Mouse (Mus musculus): ENCODE results near the gene Vmn2r76. TPM values are rescaled to one million over a fixed set of nuclear protein-coding genes. Genes with fewer than 3 reads are reported as not detected.
"Not testable (repeated sequence)": the region's sequence is repeated elsewhere in the genome, so short reads cannot be mapped to it uniquely, and the experiment has no call there.

Gene Vmn2r76
- polyA plus RNA-seq (2016; fragmentation: Nextera tagmentation; extraction: Ambion mirVana): not detected in 2 replicates

DNA sequence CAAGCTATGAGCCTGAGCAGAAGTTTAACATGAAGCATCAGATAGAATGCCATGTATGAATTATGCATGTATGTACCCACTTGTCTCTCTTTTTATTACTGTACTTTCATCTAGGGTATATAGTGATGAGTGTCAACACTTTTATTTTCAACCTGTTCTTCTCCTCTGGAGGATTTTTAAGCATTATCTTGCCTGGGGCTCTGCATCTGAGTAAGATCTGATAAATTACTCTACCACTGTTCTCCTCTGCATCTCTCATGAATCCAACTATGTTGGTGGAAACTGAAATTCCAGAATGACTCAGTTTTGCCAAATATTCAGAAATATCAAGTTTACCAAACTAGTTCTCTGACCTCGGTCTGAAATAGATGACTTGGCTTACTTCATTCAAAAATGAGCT is at the start of gene Vmn2r76:
Vmn2r76 (minus strand) TSS at position 101 of the 400 bp plus-strand sequence.
- Histone ChIP-seq H3K9me3 (no peaks in the 10 kb centered on the region), H3K36me3 (no peaks in the 10 kb centered on the region), H3K4me3 (no peak within 1 kb of the TSS), H3K27ac (no peak within 1 kb of the TSS), H3K4me1 (replicated peaks) (no peaks in the 10 kb centered on the region), H3K27me3 (ENCODE audit: insufficient read depth, poor library complexity, severe bottlenecking) (no peaks in the 10 kb centered on the region)
- no peak for DNase-seq (ENCODE audit: low spot score)
- 86% methylated on average over 1 of the region's 1 CpGs for WGBS

DNA sequence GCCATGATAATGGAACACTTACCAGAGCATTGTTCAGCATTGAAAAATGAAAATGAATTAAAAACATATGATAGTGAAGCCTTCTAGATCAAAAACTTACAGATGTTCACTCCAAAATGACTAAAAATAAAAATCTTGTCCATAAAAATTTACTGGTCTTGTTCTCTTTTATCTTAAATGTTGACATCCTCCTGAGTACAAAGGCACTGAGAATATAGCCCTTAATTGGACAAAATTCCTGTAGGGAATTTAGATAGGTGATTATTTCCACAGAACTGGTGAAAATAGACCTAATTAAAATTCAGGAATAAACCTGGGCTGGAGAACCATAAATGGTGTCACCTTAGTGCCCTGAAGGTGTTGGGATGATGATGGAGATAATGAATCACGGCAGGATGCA is 31.0 kb upstream of the Vmn2r76 start, which contains the start of gene Olfr310:
Olfr310 (minus strand) TSS at position 101 of the 400 bp plus-strand sequence.
- WGBS: 89% methylated on average over 1 of the region's 1 CpGs
- Histone ChIP-seq H3K27ac (no peak within 1 kb of the TSS), H3K36me3 (no peaks in the 10 kb centered on the region), H3K27me3 (ENCODE audit: insufficient read depth, poor library complexity, severe bottlenecking) (no peaks in the 10 kb centered on the region), H3K4me1 (replicated peaks) (no peaks in the 10 kb centered on the region), H3K9me3 (no peaks in the 10 kb centered on the region), H3K4me3 (no peak within 1 kb of the TSS)
- DNase-seq (ENCODE audit: low spot score): no peak

DNA sequence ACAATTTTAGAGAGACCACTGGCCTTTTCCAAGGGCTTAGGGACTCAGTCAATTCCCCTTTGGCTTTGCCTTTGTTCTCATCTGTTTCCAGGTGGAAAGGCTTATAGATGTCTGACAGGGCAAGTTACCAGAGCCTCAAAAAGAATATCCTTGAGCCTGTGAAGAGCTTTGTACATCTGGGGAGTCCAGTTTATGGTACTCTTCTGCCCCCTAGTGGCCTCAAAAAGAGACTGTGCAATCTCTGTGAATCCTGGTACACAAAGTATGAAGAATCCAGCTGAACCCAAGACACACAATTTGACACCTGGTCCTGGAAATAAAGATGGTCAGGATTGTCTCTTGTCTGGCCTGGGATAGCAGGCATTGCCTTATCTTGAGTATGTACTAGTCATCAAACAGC is 34.8 kb downstream of the Vmn2r76 start:
- H3K27ac ChIP-seq: no peak overlapping the region
- H3K27me3 ChIP-seq (ENCODE audit: insufficient read depth, poor library complexity, severe bottlenecking): no peaks in the 10 kb centered on the region
- no peaks in the 10 kb centered on the region for H3K9me3 ChIP-seq
- no peak overlapping the region for H3K4me3 ChIP-seq
- H3K36me3 ChIP-seq: no peaks in the 10 kb centered on the region
- DNase-seq (ENCODE audit: low spot score): peak; percentile 25
- no peaks in the 10 kb centered on the region for H3K4me1 ChIP-seq (replicated peaks)

DNA sequence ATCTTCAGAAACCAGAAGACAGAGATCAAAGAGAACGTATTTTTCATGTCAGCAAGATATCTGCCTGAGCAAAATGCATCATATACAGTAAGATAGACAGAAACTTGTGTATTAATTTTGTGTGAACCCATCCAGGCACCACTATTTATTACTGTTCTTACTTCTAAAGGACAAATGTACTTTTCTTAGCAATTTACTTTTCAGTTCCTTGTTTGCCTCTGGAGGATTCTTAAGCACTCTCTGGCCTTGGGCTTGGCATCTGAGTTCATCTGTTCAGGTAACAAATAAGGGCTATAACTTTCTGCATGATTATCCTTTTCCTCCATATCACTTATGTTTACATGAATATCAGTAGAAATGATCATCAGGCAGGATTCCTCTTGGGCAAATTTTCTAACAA is 74.4 kb downstream of the Vmn2r76 start, which contains the start of gene Vmn2r75:
Vmn2r75 (minus strand) TSS at position 101 of the 400 bp plus-strand sequence.
- not testable (repeated sequence) for H3K9me3 ChIP-seq; H3K4me1 ChIP-seq (replicated peaks); H3K27me3 ChIP-seq (ENCODE audit: insufficient read depth, poor library complexity, severe bottlenecking); H3K4me3 ChIP-seq; DNase-seq (ENCODE audit: low spot score); H3K27ac ChIP-seq; H3K36me3 ChIP-seq
- WGBS: 75% methylated on average over 1 of the region's 1 CpGs

Other genes starting within 250 kb of the Vmn2r76 start
- not detected in 2 replicates for gene Vmn2r75, start 74.5 kb downstream of the Vmn2r76 start, polyA plus RNA-seq (2016; fragmentation: Nextera tagmentation; extraction: Ambion mirVana)
- not detected in 2 replicates for gene Olfr310, start 30.9 kb upstream of the Vmn2r76 start, polyA plus RNA-seq (2016; fragmentation: Nextera tagmentation; extraction: Ambion mirVana)
- not detected in 2 replicates for gene Olfr309, start 67.4 kb upstream of the Vmn2r76 start, polyA plus RNA-seq (2016; fragmentation: Nextera tagmentation; extraction: Ambion mirVana)
- gene Olfr308, start 79.3 kb upstream of the Vmn2r76 start, polyA plus RNA-seq (2016; fragmentation: Nextera tagmentation; extraction: Ambion mirVana): not detected in 2 replicates
- not detected in 2 replicates for gene Olfr307, start 91.3 kb upstream of the Vmn2r76 start, polyA plus RNA-seq (2016; fragmentation: Nextera tagmentation; extraction: Ambion mirVana)
- gene Olfr305, start 120.6 kb upstream of the Vmn2r76 start, polyA plus RNA-seq (2016; fragmentation: Nextera tagmentation; extraction: Ambion mirVana): not detected in 2 replicates
- gene Olfr304, start 140.3 kb upstream of the Vmn2r76 start, polyA plus RNA-seq (2016; fragmentation: Nextera tagmentation; extraction: Ambion mirVana): not detected in 2 replicates
- gene Olfr303, start 151.5 kb upstream of the Vmn2r76 start, polyA plus RNA-seq (2016; fragmentation: Nextera tagmentation; extraction: Ambion mirVana): not detected in 2 replicates
- not detected in 2 replicates for gene Olfr301, start 157.5 kb upstream of the Vmn2r76 start, polyA plus RNA-seq (2016; fragmentation: Nextera tagmentation; extraction: Ambion mirVana)
- gene Olfr299, start 213.6 kb upstream of the Vmn2r76 start, polyA plus RNA-seq (2016; fragmentation: Nextera tagmentation; extraction: Ambion mirVana): not detected in 2 replicates
- not detected in 2 replicates for gene Olfr298, start 246.2 kb upstream of the Vmn2r76 start, polyA plus RNA-seq (2016; fragmentation: Nextera tagmentation; extraction: Ambion mirVana)